In the genomic region with DNA sequence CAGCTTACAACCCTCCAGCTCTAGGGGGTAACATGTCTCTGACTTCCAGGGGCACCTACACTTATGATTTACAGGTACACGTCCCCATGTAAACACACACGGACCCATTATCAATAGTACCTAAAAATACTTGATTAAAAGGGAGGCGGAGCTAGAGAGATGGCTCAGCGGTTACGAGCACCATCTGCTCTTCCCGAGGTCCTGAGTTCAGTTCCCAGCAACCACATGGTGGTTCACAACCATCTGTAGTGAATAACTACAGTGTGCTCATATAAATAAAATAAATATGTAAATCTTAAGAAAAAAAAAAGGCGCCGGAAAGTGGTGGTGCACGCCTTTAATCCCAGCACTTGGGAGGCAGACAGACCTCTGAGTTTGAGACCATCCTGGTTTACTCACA, we compare ENCODE assay signal across 8 mouse cellular contexts. TPM values are rescaled to one million over a fixed set of nuclear protein-coding genes. Genes with fewer than 3 reads are reported as not detected.
DNase-seq lines count a peak whose midpoint lies in the region; ATAC-seq and TF ChIP-seq lines count a peak whose summit lies in the region.

No protein-coding gene starts in this region.

- peak overlapping the region; percentile 73; the same call in 1 of the 2 replicates for H3K4me3 ChIP-seq in spleen, adult 2 months (ENCODE audit: extremely low read depth, insufficient read depth, insufficient read length)
- peak overlapping the region; percentile 56 for H3K4me3 ChIP-seq in forebrain, embryonic 11.5 days (ENCODE audit: low read depth, low read length)
- H3K4me3 ChIP-seq in liver, embryonic 12.5 days: peak overlapping the region; percentile 67
- H3K4me3 ChIP-seq in stomach, embryonic 16.5 days (replicated peaks; ENCODE audit: low read length): peak overlapping the region; percentile 65

- H3K4me2 ChIP-seq in forebrain, embryonic 11.5 days (ENCODE audit: low read depth, low read length, severe bottlenecking): peak overlapping the region; percentile 36; the same call in 1 of the 2 replicates
- H3K4me2 ChIP-seq in liver, embryonic 12.5 days: peak overlapping the region; percentile 76
- peak overlapping the region; percentile 45 for H3K4me2 ChIP-seq in stomach, embryonic 16.5 days (ENCODE audit: low read depth, low read length)

- peaks cover 5% of the 10 kb centered on the region for H3K36me3 ChIP-seq in spleen, adult 2 months (ENCODE audit: control insufficient read depth, insufficient read depth, low read length)
- peaks cover 3% of the 10 kb centered on the region; the same call in 1 of the 2 replicates for H3K36me3 ChIP-seq in forebrain, embryonic 11.5 days (ENCODE audit: control insufficient read depth, insufficient read depth, low read length)
- peaks cover 31% of the 10 kb centered on the region for H3K36me3 ChIP-seq in liver, embryonic 12.5 days
- peaks cover 4% of the 10 kb centered on the region; the same call in 1 of the 2 replicates for H3K36me3 ChIP-seq in stomach, embryonic 16.5 days (ENCODE audit: control insufficient read depth, insufficient read depth, low read length)

- TF ChIP-seq POLR2A in spleen, adult 2 months (IDR thresholded peaks at IDR 0.05; ENCODE audit: low read depth, low read length): no peak

- no peaks in the 10 kb centered on the region for H3K27me3 ChIP-seq in spleen, adult 2 months (ENCODE audit: control insufficient read depth, insufficient read depth, low read length)
- no peaks in the 10 kb centered on the region for H3K27me3 ChIP-seq in forebrain, embryonic 11.5 days (ENCODE audit: control insufficient read depth, insufficient read depth, low read length)
- H3K27me3 ChIP-seq in liver, embryonic 12.5 days (replicated peaks): no peaks in the 10 kb centered on the region
- H3K27me3 ChIP-seq in stomach, embryonic 16.5 days (ENCODE audit: control insufficient read depth, insufficient read depth, low read length): no peaks in the 10 kb centered on the region

- no peak for ATAC-seq in forebrain, embryonic 11.5 days (replicated peaks; ENCODE audit: low FRiP score)
- peak; percentile 72 for ATAC-seq in liver, embryonic 12.5 days
- ATAC-seq in stomach, embryonic 16.5 days (ENCODE audit: insufficient read depth, low FRiP score): no peak; the same call in 1 of the 2 replicates

- TF ChIP-seq CTCF in spleen, adult 2 months (IDR thresholded peaks at IDR 0.05; ENCODE audit: extremely low read depth, insufficient read depth, insufficient read length, insufficient replicate concordance): no peak

- peak overlapping the region; percentile 95 for H3K27ac ChIP-seq in spleen, adult 2 months (ENCODE audit: insufficient read depth, low read length)
- peak overlapping the region; percentile 53; the same call in 1 of the 2 replicates for H3K27ac ChIP-seq in forebrain, embryonic 11.5 days (ENCODE audit: low read depth, low read length)
- H3K27ac ChIP-seq in liver, embryonic 12.5 days: peak overlapping the region; percentile 87
- H3K27ac ChIP-seq in stomach, embryonic 16.5 days (ENCODE audit: low read length): peak overlapping the region; percentile 93

- WGBS in spleen, adult 2 months: 22% methylated on average over 9 of the region's 9 CpGs
- WGBS in forebrain, embryonic 11.5 days: 23% methylated on average over 9 of the region's 9 CpGs
- 14% methylated on average over 9 of the region's 9 CpGs for WGBS in liver, embryonic 12.5 days (ENCODE audit: insufficient replicate concordance)
- WGBS in stomach, embryonic 16.5 days: 22% methylated on average over 9 of the region's 9 CpGs

- peaks cover 3% of the 10 kb centered on the region for H3K4me1 ChIP-seq in spleen, adult 2 months (ENCODE audit: control insufficient read depth, insufficient read depth, insufficient read length)
- no peaks in the 10 kb centered on the region for H3K4me1 ChIP-seq in forebrain, embryonic 11.5 days (replicated peaks; ENCODE audit: control insufficient read depth, insufficient read depth, low read length)
- H3K4me1 ChIP-seq in liver, embryonic 12.5 days: peaks cover 16% of the 10 kb centered on the region
- no peaks in the 10 kb centered on the region for H3K4me1 ChIP-seq in stomach, embryonic 16.5 days (ENCODE audit: control insufficient read depth, insufficient read depth, low read length)

- peak overlapping the region; percentile 52; the same call in 1 of the 2 replicates for H3K9ac ChIP-seq in forebrain, embryonic 11.5 days (ENCODE audit: low read length)
- peak overlapping the region; percentile 44 for H3K9ac ChIP-seq in liver, embryonic 12.5 days
- peak overlapping the region; percentile 65 for H3K9ac ChIP-seq in stomach, embryonic 16.5 days (ENCODE audit: low read length)

- DNase-seq in spleen, adult 2 months (ENCODE audit: low read depth in 1 of 2, low spot score in 2 of 2): no peak
- no peak for DNase-seq in spleen, adult 12 weeks (ENCODE audit: low spot score)
- DNase-seq in forebrain, embryonic 11.5 days (ENCODE audit: low spot score): no peak
- no peak for DNase-seq in right cerebral cortex, postnatal 25 days
- DNase-seq in adrenal gland, adult 18-20 months (ENCODE audit: low spot score in 2 of 2): no peak
- DNase-seq in thymus, postnatal 4 days: no peak

- H3K9me3 ChIP-seq in forebrain, embryonic 11.5 days (ENCODE audit: control insufficient read depth, low read length): no peaks in the 10 kb centered on the region
- no peaks in the 10 kb centered on the region for H3K9me3 ChIP-seq in liver, embryonic 12.5 days (replicated peaks)
- H3K9me3 ChIP-seq in stomach, embryonic 16.5 days (replicated peaks; ENCODE audit: control insufficient read depth, low read length): no peaks in the 10 kb centered on the region

RNA-seq across cellular contexts. Expression of gene Rpl39, which starts 0.5 kb away (rescaled TPM):
- polyA plus RNA-seq in spleen, adult 2 months (2012; rRNA removed): 47.1 and 62.8 TPM in 2 replicates
- 386 and 448 TPM in 2 replicates for polyA plus RNA-seq in forebrain, embryonic 11.5 days (2014; fragmentation: Nextera tagmentation; extraction: Ambion mirVana)
- polyA plus RNA-seq in liver, embryonic 12.5 days (2016; fragmentation: Nextera tagmentation; extraction: Ambion mirVana): 526 and 538 TPM in 2 replicates
- polyA plus RNA-seq in stomach, embryonic 16.5 days (2015; fragmentation: Nextera tagmentation; extraction: Ambion mirVana): 438 and 576 TPM in 2 replicates
- total RNA-seq in adrenal gland, adult 18-20 months (2021): 100 to 1,000 TPM; 573 to 575 TPM

RNA-seq across cellular contexts. Expression of gene Upf3b, which starts 24.5 kb away (rescaled TPM):
- polyA plus RNA-seq in spleen, adult 2 months (2012; rRNA removed): 2.7 TPM in 2 replicates
- 25.6 and 25.8 TPM in 2 replicates for polyA plus RNA-seq in forebrain, embryonic 11.5 days (2014; fragmentation: Nextera tagmentation; extraction: Ambion mirVana)
- polyA plus RNA-seq in liver, embryonic 12.5 days (2016; fragmentation: Nextera tagmentation; extraction: Ambion mirVana): 14.2 and 15.6 TPM in 2 replicates
- polyA plus RNA-seq in stomach, embryonic 16.5 days (2015; fragmentation: Nextera tagmentation; extraction: Ambion mirVana): 15.4 and 19.4 TPM in 2 replicates
- 10 to 100 TPM; 12.2 to 15.6 TPM for total RNA-seq in adrenal gland, adult 18-20 months (2021)

RNA-seq across cellular contexts. Expression of gene Sowahd, which starts 37.0 kb away (rescaled TPM):
- polyA plus RNA-seq in spleen, adult 2 months (2012; rRNA removed): 0.05 and 0.08 TPM in 2 replicates
- not detected in 2 replicates for polyA plus RNA-seq in forebrain, embryonic 11.5 days (2014; fragmentation: Nextera tagmentation; extraction: Ambion mirVana)
- polyA plus RNA-seq in liver, embryonic 12.5 days (2016; fragmentation: Nextera tagmentation; extraction: Ambion mirVana): 0.11 and 0.25 TPM in 2 replicates
- polyA plus RNA-seq in stomach, embryonic 16.5 days (2015; fragmentation: Nextera tagmentation; extraction: Ambion mirVana): not detected in 2 replicates
- total RNA-seq in adrenal gland, adult 18-20 months (2021): 1 to 10 TPM in 1 of 2 experiments, under 1 TPM in 1; 0.27 to 2.7 TPM

RNA-seq across cellular contexts. Expression of gene Nkap, which starts 40.9 kb away (rescaled TPM):
- polyA plus RNA-seq in spleen, adult 2 months (2012; rRNA removed): 1.3 and 1.8 TPM in 2 replicates
- polyA plus RNA-seq in forebrain, embryonic 11.5 days (2014; fragmentation: Nextera tagmentation; extraction: Ambion mirVana): 24.3 and 27.4 TPM in 2 replicates
- 10.6 and 11.5 TPM in 2 replicates for polyA plus RNA-seq in liver, embryonic 12.5 days (2016; fragmentation: Nextera tagmentation; extraction: Ambion mirVana)
- polyA plus RNA-seq in stomach, embryonic 16.5 days (2015; fragmentation: Nextera tagmentation; extraction: Ambion mirVana): 13.7 and 14.2 TPM in 2 replicates
- 10 to 100 TPM; 10.8 to 15.1 TPM for total RNA-seq in adrenal gland, adult 18-20 months (2021)
